Mouse (Mus musculus): ENCODE data around the gene Kmt5b. TPM values are rescaled to one million over a fixed set of nuclear protein-coding genes. Genes with fewer than 3 reads are reported as not detected.

Kmt5b gene
- polyA plus RNA-seq, 1 experiment, result 7.4 TPM

DNA sequence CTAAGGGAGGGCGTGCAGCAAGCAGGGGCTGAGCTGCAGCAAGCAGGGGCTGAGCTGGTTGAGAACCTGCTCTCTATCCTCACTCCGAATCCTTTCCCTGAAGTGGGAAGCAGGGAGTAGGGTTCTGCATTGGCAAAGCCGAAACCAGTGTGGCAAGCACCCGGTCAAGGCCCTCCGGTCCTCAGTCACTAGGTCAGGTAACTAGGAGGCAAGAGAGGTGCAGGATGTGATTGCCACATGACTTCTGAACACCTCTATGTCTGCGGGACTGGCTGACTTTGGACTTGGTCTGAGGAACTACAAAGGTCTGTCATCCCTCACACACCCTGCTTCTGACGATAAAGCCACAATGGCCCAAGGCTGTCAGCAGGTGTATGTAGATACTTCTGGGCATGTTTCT is 67.1 kb downstream of the Kmt5b start:
- Histone ChIP-seq H3K27ac (ENCODE audit: control insufficient read depth, insufficient read depth, low read depth, low read length) (no peak overlapping the region), H3K4me3 (ENCODE audit: control insufficient read depth, low read depth, low read length) (no peak overlapping the region), H3K27me3 (ENCODE audit: control insufficient read depth, insufficient read depth, low read length) (no peaks in the 10 kb centered on the region), H3K36me3 (ENCODE audit: control insufficient read depth, insufficient read depth, low read length) (no peaks in the 10 kb centered on the region), H3K4me1 (ENCODE audit: control insufficient read depth, insufficient read depth, low read length) (no peaks in the 10 kb centered on the region; the same call in 1 of the 2 replicates)
- no peak for TF ChIP-seq CTCF (IDR thresholded peaks at IDR 0.05; ENCODE audit: control insufficient read depth, insufficient read depth, insufficient replicate concordance, low read depth, low read length)
- no peak for TF ChIP-seq POLR2A (IDR thresholded peaks at IDR 0.05; ENCODE audit: control insufficient read depth, low read depth, low read length)

GRCm38 (mm10) chr19:3836791-3837190 is 69.6 kb downstream of the Kmt5b start:
- no peaks in the 10 kb centered on the region for H3K36me3 ChIP-seq (ENCODE audit: control insufficient read depth, insufficient read depth, low read length)
- no peak overlapping the region for H3K4me3 ChIP-seq (ENCODE audit: control insufficient read depth, low read depth, low read length)
- H3K27me3 ChIP-seq (ENCODE audit: control insufficient read depth, insufficient read depth, low read length), result no peaks in the 10 kb centered on the region
- TF ChIP-seq POLR2A (IDR thresholded peaks at IDR 0.05; ENCODE audit: control insufficient read depth, low read depth, low read length) (no peak), CTCF (IDR thresholded peaks at IDR 0.05; ENCODE audit: control insufficient read depth, insufficient read depth, insufficient replicate concordance, low read depth, low read length) (no peak)
- no peak overlapping the region for H3K27ac ChIP-seq (ENCODE audit: control insufficient read depth, insufficient read depth, low read depth, low read length)
- H3K4me1 ChIP-seq (ENCODE audit: control insufficient read depth, insufficient read depth, low read length), result no peaks in the 10 kb centered on the region; the same call in none of the 2 replicates

DNA sequence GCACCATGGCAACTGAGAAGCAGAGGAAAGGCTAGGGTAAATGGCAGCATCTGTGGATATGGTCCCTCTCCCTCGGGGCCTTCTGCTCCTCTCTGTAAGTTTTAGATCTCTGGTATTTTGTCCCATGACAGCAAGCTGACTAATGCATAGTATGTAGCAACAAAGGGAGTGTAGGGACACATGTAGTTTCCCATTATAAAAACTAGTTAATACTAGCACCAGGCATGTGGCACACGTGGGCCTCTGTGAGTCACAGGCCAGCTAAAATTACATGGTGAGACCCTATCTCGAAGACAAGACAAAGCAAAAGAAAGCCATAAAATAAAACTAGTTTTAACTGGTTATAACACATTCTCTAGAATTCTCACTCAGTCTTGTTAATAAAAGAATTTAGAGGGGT is 71.7 kb downstream of the Kmt5b start:
- TF ChIP-seq POLR2A (IDR thresholded peaks at IDR 0.05; ENCODE audit: control insufficient read depth, low read depth, low read length), result no peak
- TF ChIP-seq CTCF (IDR thresholded peaks at IDR 0.05; ENCODE audit: control insufficient read depth, insufficient read depth, insufficient replicate concordance, low read depth, low read length), result no peak

GRCm38 (mm10) chr19:3839686-3840085 is 72.5 kb downstream of the Kmt5b start:
- no peak overlapping the region for H3K4me3 ChIP-seq (ENCODE audit: control insufficient read depth, low read depth, low read length)
- TF ChIP-seq POLR2A (IDR thresholded peaks at IDR 0.05; ENCODE audit: control insufficient read depth, low read depth, low read length) (no peak), CTCF (IDR thresholded peaks at IDR 0.05; ENCODE audit: control insufficient read depth, insufficient read depth, insufficient replicate concordance, low read depth, low read length) (no peak)
- no peaks in the 10 kb centered on the region for H3K36me3 ChIP-seq (ENCODE audit: control insufficient read depth, insufficient read depth, low read length)
- no peaks in the 10 kb centered on the region for H3K27me3 ChIP-seq (ENCODE audit: control insufficient read depth, insufficient read depth, low read length)
- no peak overlapping the region for H3K27ac ChIP-seq (ENCODE audit: control insufficient read depth, insufficient read depth, low read depth, low read length)
- peaks cover 10% of the 10 kb centered on the region for H3K4me1 ChIP-seq (ENCODE audit: control insufficient read depth, insufficient read depth, low read length)

More for the DNA sequence above, 71.7 kb downstream of the Kmt5b start:
- Histone ChIP-seq H3K27me3 (ENCODE audit: control insufficient read depth, insufficient read depth, low read length) (no peaks in the 10 kb centered on the region), H3K27ac (ENCODE audit: control insufficient read depth, insufficient read depth, low read depth, low read length) (no peak overlapping the region), H3K4me1 (ENCODE audit: control insufficient read depth, insufficient read depth, low read length) (peaks cover 10% of the 10 kb centered on the region), H3K4me3 (ENCODE audit: control insufficient read depth, low read depth, low read length) (no peak overlapping the region), H3K36me3 (ENCODE audit: control insufficient read depth, insufficient read depth, low read length) (no peaks in the 10 kb centered on the region)

- Histone ChIP-seq H3K36me3 (ENCODE audit: control insufficient read depth, insufficient read depth, low read length) (no peaks in the 10 kb centered on the region), H3K27me3 (ENCODE audit: control insufficient read depth, insufficient read depth, low read length) (no peaks in the 10 kb centered on the region), H3K4me1 (ENCODE audit: control insufficient read depth, insufficient read depth, low read length) (peaks cover 10% of the 10 kb centered on the region), H3K27ac (ENCODE audit: control insufficient read depth, insufficient read depth, low read depth, low read length) (no peak overlapping the region), H3K4me3 (ENCODE audit: control insufficient read depth, low read depth, low read length) (no peak overlapping the region)
- no peak for TF ChIP-seq POLR2A (IDR thresholded peaks at IDR 0.05; ENCODE audit: control insufficient read depth, low read depth, low read length)
- no peak for TF ChIP-seq CTCF (IDR thresholded peaks at IDR 0.05; ENCODE audit: control insufficient read depth, insufficient read depth, insufficient replicate concordance, low read depth, low read length)
Observed at GRCm38 (mm10) chr19:3840214-3840651, 73.0 kb downstream of the Kmt5b start.

GRCm38 (mm10) chr19:3840685-3841084 is 73.5 kb downstream of the Kmt5b start:
- TF ChIP-seq POLR2A (IDR thresholded peaks at IDR 0.05; ENCODE audit: control insufficient read depth, low read depth, low read length) (no peak), CTCF (IDR thresholded peaks at IDR 0.05; ENCODE audit: control insufficient read depth, insufficient read depth, insufficient replicate concordance, low read depth, low read length) (no peak)
- H3K4me1 ChIP-seq (ENCODE audit: control insufficient read depth, insufficient read depth, low read length), result peaks cover 10% of the 10 kb centered on the region
- no peaks in the 10 kb centered on the region for H3K36me3 ChIP-seq (ENCODE audit: control insufficient read depth, insufficient read depth, low read length)
- H3K27me3 ChIP-seq (ENCODE audit: control insufficient read depth, insufficient read depth, low read length), result no peaks in the 10 kb centered on the region
- no peak overlapping the region for H3K27ac ChIP-seq (ENCODE audit: control insufficient read depth, insufficient read depth, low read depth, low read length)
- H3K4me3 ChIP-seq (ENCODE audit: control insufficient read depth, low read depth, low read length), result no peak overlapping the region

GRCm38 (mm10) chr19:3842359-3843148 is 75.3 kb downstream of the Kmt5b start:
- TF ChIP-seq CTCF (IDR thresholded peaks at IDR 0.05; ENCODE audit: control insufficient read depth, insufficient read depth, insufficient replicate concordance, low read depth, low read length) (no peak), POLR2A (IDR thresholded peaks at IDR 0.05; ENCODE audit: control insufficient read depth, low read depth, low read length) (no peak)

More at GRCm38 (mm10) chr19:3842359-3843148, 75.3 kb downstream of the Kmt5b start:
- Histone ChIP-seq H3K4me1 (ENCODE audit: control insufficient read depth, insufficient read depth, low read length) (peaks cover 10% of the 10 kb centered on the region), H3K36me3 (ENCODE audit: control insufficient read depth, insufficient read depth, low read length) (no peaks in the 10 kb centered on the region), H3K4me3 (ENCODE audit: control insufficient read depth, low read depth, low read length) (no peak overlapping the region), H3K27ac (ENCODE audit: control insufficient read depth, insufficient read depth, low read depth, low read length) (peak overlapping the region; percentile 74), H3K27me3 (ENCODE audit: control insufficient read depth, insufficient read depth, low read length) (no peaks in the 10 kb centered on the region)

Data from testis, adult 2 months (tissue).